Mouse (Mus musculus): ENCODE measurements around the gene Dcbld1. TPM values are rescaled to one million over a fixed set of nuclear protein-coding genes. Genes with fewer than 3 reads are reported as not detected.

The Dcbld1 gene
- 27.6 and 27.8 TPM in 2 replicates for polyA plus RNA-seq (2015; fragmentation: Nextera tagmentation; extraction: Ambion mirVana)

DNA sequence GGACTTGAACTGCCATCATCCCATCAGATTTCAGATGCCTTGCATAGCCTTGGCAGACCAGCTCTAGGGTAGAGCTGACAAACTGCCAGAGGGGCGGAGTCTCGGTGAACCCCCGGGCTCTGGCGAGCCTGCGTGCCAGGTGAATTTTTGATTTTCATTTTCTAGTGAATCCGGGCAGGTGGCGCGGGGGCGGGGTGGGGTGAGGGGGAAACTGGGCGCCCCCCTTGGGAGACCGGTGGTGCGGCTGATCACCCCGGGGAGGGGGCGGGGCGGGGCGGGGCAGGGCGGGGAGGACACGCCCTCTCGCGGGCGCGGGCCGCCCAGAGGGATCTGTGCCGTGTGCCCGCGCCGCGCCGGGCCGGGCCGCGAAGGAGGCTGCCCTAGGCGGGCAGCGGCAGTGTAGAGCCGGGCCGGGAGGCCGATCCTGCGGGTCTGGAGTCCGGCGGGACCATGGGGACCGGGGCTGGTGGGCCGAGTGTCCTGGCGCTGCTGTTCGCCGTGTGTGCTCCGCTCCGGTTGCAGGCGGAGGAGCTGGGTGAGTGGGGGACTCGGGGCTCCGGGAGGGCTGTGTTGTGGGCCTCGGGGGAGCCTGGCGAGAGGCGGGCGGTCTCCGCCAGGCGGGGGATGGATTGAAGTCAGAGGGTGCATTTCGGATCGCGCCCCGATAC is at the start of gene Dcbld1:
Gene Dcbld1, plus strand, starts transcription at position 319 of the 668 bp plus-strand sequence.
- ATAC-seq (ENCODE audit: low read depth), result peak; percentile 97
- H3K4me1 ChIP-seq (replicated peaks; ENCODE audit: control insufficient read depth, insufficient read depth, low read length), result peaks cover 20% of the 10 kb centered on the region
- WGBS, result 1% methylated on average over 36 of the region's 60 CpGs
- H3K9me3 ChIP-seq (ENCODE audit: control insufficient read depth, low read length), result no peaks in the 10 kb centered on the region
- peak within 1 kb of the TSS; percentile 92 for H3K4me3 ChIP-seq (ENCODE audit: low read length)
- H3K4me2 ChIP-seq (ENCODE audit: low read depth, low read length), result peak within 1 kb of the TSS; percentile 84
- H3K27ac ChIP-seq (ENCODE audit: low read length), result peak within 1 kb of the TSS; percentile 88
- no peaks in the 10 kb centered on the region for H3K36me3 ChIP-seq (ENCODE audit: control insufficient read depth, insufficient read depth, low read length)
- peak within 1 kb of the TSS; percentile 95 for H3K9ac ChIP-seq (ENCODE audit: low read length)
- H3K27me3 ChIP-seq (ENCODE audit: control insufficient read depth, insufficient read depth, low read depth, low read length), result no peaks in the 10 kb centered on the region

DNA sequence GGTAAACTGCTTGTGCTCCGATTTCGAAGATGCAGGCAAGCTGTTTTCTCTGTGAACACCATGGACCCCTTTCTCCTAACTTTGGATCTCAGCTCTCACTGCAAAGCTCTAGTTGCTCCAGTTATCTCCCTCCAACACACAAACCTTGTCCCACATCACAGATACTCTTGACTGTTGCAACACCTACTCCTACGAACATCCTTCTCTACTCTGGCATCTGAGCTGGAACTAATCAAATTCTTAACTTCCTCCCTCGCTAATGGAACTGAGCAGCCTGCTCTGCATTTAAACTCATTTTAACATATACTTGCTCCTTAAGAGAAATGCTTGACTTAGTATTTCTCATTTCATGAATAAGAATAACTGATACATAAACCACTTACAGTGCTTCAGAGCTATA is 47.5 kb upstream of the Dcbld1 start:
- Histone ChIP-seq H3K9ac (ENCODE audit: low read length) (no peak overlapping the region), H3K36me3 (ENCODE audit: control insufficient read depth, insufficient read depth, low read length) (no peaks in the 10 kb centered on the region), H3K27me3 (ENCODE audit: control insufficient read depth, insufficient read depth, low read depth, low read length) (no peaks in the 10 kb centered on the region), H3K4me2 (ENCODE audit: low read depth, low read length) (no peak overlapping the region), H3K4me3 (ENCODE audit: low read length) (no peak overlapping the region), H3K9me3 (ENCODE audit: control insufficient read depth, low read length) (no peaks in the 10 kb centered on the region), H3K27ac (ENCODE audit: low read length) (no peak overlapping the region), H3K4me1 (replicated peaks; ENCODE audit: control insufficient read depth, insufficient read depth, low read length) (no peaks in the 10 kb centered on the region)
- WGBS, result 62% methylated on average over 4 of the region's 4 CpGs
- no peak for ATAC-seq (ENCODE audit: low read depth)

DNA sequence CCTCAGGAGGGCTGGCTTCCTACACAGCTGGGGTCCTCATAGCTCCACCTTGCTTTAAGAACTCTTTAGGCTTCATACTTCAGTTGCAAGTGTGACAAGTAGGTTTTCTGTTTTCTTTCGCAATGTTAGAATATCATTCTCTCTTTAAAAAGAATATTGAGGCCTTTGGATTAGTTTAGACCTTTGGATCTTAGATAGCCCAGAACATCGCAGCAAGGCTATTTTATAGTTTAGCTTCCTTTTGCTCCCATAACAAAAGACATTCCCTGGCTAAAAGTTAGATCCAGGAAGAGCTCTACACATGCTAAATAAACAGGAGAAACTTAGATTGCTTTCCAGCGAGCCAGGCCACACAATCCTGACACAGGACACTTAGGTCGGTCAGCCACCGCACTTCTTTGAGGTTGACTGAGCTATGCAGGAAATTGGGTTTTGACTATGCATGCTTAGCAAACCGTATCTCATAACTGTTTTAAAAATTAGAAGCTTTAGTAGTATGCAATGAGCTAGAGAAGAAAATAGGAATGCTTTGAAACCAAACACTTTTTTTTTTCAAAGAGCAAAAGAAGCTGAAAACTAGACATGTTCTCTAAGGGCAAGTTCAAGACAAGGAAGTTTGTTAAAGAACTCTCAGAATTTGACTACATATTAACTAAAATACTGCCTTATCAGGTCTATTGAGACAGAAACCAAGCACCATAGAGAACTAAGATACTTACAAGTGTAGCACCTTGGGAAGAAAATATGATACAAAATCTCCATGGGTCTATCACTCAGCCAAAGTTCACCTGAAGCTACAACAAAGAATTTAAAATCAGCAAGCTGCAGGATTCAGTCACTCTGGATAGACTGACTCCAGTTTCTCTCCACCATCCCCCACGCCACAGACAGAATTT is 38.2 kb upstream of the Dcbld1 start, which contains the start of gene Ros1:
Gene Ros1, minus strand, starts transcription at position 288 of the 896 bp plus-strand sequence.
- 49% methylated on average over 7 of the region's 7 CpGs for WGBS
- ATAC-seq (ENCODE audit: low read depth), result no peak
- H3K36me3 ChIP-seq (ENCODE audit: control insufficient read depth, insufficient read depth, low read length), result no peaks in the 10 kb centered on the region
- no peak within 1 kb of the TSS for H3K4me2 ChIP-seq (ENCODE audit: low read depth, low read length)
- no peak within 1 kb of the TSS for H3K9ac ChIP-seq (ENCODE audit: low read length)
- H3K4me3 ChIP-seq (ENCODE audit: low read length), result no peak within 1 kb of the TSS
- H3K27ac ChIP-seq (ENCODE audit: low read length), result peak within 1 kb of the TSS; percentile 49
- H3K4me1 ChIP-seq (replicated peaks; ENCODE audit: control insufficient read depth, insufficient read depth, low read length), result no peaks in the 10 kb centered on the region
- no peaks in the 10 kb centered on the region for H3K27me3 ChIP-seq (ENCODE audit: control insufficient read depth, insufficient read depth, low read depth, low read length)
- H3K9me3 ChIP-seq (ENCODE audit: control insufficient read depth, low read length), result peaks cover 2% of the 10 kb centered on the region; the same call in 1 of the 2 replicates

DNA sequence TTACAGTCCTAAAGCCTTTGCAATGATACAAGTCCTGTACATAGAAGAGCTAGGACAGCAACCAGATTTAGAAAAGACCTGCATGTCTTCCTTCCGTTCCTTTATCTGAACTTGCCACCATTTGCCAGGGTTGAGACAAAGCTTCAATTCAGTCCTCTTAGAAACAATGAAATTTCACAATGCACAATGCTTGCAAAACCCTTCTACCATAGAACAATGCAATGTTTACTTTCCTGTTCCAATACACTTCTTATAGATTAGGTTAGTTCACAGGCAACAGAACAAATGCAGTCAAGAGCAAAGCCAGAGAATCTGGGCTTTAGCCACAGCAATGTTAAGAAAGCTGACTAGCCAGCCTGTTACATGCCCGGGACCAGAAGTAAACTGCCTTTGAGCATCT is 29.4 kb upstream of the Dcbld1 start:
- no peak overlapping the region for H3K27ac ChIP-seq (ENCODE audit: low read length)
- H3K36me3 ChIP-seq (ENCODE audit: control insufficient read depth, insufficient read depth, low read length), result no peaks in the 10 kb centered on the region
- no peak overlapping the region for H3K4me2 ChIP-seq (ENCODE audit: low read depth, low read length)
- 56% methylated on average over 2 of the region's 2 CpGs for WGBS
- ATAC-seq (ENCODE audit: low read depth), result no peak
- no peaks in the 10 kb centered on the region for H3K9me3 ChIP-seq (ENCODE audit: control insufficient read depth, low read length)
- no peak overlapping the region for H3K4me3 ChIP-seq (ENCODE audit: low read length)
- H3K9ac ChIP-seq (ENCODE audit: low read length), result no peak overlapping the region
- no peaks in the 10 kb centered on the region for H3K27me3 ChIP-seq (ENCODE audit: control insufficient read depth, insufficient read depth, low read depth, low read length)
- no peaks in the 10 kb centered on the region for H3K4me1 ChIP-seq (replicated peaks; ENCODE audit: control insufficient read depth, insufficient read depth, low read length)

DNA sequence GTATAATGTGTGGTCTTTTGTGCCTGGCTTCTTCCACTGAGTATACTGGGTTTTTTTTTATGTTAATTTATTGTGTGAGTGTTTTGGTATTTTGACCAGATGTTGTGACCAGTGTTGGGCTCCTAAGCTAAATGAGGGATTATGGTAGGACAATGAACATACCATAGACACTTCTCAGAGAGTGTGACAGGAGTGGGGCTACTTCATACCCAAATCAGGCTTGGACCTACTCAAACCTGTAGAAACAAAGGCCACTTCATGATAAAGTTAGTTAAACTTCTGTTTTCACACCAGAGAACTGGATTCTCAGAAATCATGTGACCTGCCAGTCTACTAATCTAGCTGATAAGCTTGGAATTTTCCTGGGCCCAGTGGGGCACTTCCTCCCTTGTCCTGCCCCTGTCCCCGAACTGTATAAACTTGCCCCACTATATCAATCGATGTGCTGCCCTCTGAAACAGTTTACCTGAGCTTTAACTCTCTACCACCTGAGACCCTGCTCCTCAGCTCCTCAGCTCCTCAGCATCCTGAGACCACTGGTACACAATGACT is 18.1 kb upstream of the Dcbld1 start:
- Histone ChIP-seq H3K9me3 (ENCODE audit: control insufficient read depth, low read length) (no peaks in the 10 kb centered on the region), H3K4me2 (ENCODE audit: low read depth, low read length) (no peak overlapping the region), H3K27ac (ENCODE audit: low read length) (peak overlapping the region; percentile 61), H3K4me3 (ENCODE audit: low read length) (no peak overlapping the region), H3K27me3 (ENCODE audit: control insufficient read depth, insufficient read depth, low read depth, low read length) (no peaks in the 10 kb centered on the region), H3K9ac (ENCODE audit: low read length) (0 out of 2 replicates have a peak overlapping the region, but pooled peaks have one; percentile 15), H3K36me3 (ENCODE audit: control insufficient read depth, insufficient read depth, low read length) (no peaks in the 10 kb centered on the region), H3K4me1 (replicated peaks; ENCODE audit: control insufficient read depth, insufficient read depth, low read length) (peaks cover 6% of the 10 kb centered on the region; the same call in 1 of the 2 replicates)
- peak; percentile 32; the same call in 1 of the 2 replicates for ATAC-seq (ENCODE audit: low read depth)
- WGBS, result 26% methylated on average over 2 of the region's 2 CpGs

DNA sequence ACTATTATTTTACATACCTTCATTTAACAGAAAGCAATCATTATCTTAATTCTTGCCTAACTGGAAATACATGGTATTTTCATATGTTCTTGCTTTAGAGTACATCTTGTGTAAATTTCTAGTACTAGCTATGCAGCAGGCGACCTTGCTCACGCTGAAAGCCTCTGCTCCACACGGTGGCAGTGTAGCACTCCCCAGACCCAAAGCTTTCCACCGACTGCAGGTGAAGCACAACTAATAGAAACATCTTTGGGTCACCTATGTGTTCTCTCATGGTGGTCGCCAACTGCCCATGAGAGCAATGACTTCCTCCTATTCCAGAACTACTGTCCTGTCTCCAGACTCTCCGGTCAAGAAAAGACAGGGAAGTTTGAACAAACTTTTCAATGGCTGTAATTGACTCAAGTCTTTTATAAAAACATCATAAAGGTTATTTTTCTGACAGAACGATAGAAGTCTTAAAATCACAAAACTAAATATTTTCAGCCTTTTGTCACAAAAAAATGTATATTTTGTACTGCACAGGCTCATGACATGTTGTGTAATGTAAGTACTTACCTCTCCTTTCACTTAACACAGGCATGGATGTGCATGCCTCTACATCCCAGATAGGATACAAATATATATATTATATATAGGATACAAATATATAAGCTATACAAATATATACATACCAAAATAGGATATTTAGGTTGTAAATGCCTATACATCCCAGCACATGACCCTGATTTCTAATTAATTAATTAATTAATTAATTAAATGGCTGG is 16.4 kb upstream of the Dcbld1 start:
- no peaks in the 10 kb centered on the region for H3K9me3 ChIP-seq (ENCODE audit: control insufficient read depth, low read length)
- no peak overlapping the region for H3K4me2 ChIP-seq (ENCODE audit: low read depth, low read length)
- no peaks in the 10 kb centered on the region for H3K27me3 ChIP-seq (ENCODE audit: control insufficient read depth, insufficient read depth, low read depth, low read length)
- H3K9ac ChIP-seq (ENCODE audit: low read length), result no peak overlapping the region
- no peaks in the 10 kb centered on the region for H3K36me3 ChIP-seq (ENCODE audit: control insufficient read depth, insufficient read depth, low read length)
- ATAC-seq (ENCODE audit: low read depth), result peak; percentile 27; the same call in 1 of the 2 replicates
- no peak overlapping the region; the same call in 1 of the 2 replicates for H3K27ac ChIP-seq (ENCODE audit: low read length)
- peaks cover 10% of the 10 kb centered on the region; the same call in 1 of the 2 replicates for H3K4me1 ChIP-seq (replicated peaks; ENCODE audit: control insufficient read depth, insufficient read depth, low read length)
- H3K4me3 ChIP-seq (ENCODE audit: low read length), result no peak overlapping the region
- WGBS, result 21% methylated on average over 7 of the region's 7 CpGs

DNA sequence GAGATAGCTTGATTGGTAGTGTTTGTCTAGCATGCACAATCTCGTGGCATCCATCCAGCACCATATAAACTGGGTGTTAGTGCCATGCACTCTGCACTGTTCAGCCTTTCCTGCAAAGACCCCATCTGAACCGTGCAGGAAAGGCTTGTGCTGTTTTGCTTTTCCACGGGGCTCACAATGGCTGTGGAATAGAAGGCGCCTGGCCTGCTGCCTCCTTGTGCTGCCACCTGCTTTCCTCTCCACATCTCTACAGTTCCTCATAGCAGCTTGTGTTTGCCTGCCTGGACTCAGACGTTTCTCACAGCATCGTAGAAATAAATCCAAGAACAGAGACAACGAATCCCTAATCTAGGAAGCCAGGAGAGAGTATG is 15.9 kb upstream of the Dcbld1 start:
- H3K9me3 ChIP-seq (ENCODE audit: control insufficient read depth, low read length), result no peaks in the 10 kb centered on the region
- WGBS, result 38% methylated on average over 7 of the region's 7 CpGs
- no peak overlapping the region for H3K4me2 ChIP-seq (ENCODE audit: low read depth, low read length)
- no peak overlapping the region for H3K4me3 ChIP-seq (ENCODE audit: low read length)
- H3K27ac ChIP-seq (ENCODE audit: low read length), result peak overlapping the region; percentile 69
- no peak overlapping the region; the same call in 1 of the 2 replicates for H3K9ac ChIP-seq (ENCODE audit: low read length)
- H3K4me1 ChIP-seq (replicated peaks; ENCODE audit: control insufficient read depth, insufficient read depth, low read length), result peaks cover 10% of the 10 kb centered on the region; the same call in 1 of the 2 replicates
- no peak for ATAC-seq (ENCODE audit: low read depth)
- H3K36me3 ChIP-seq (ENCODE audit: control insufficient read depth, insufficient read depth, low read length), result no peaks in the 10 kb centered on the region
- no peaks in the 10 kb centered on the region for H3K27me3 ChIP-seq (ENCODE audit: control insufficient read depth, insufficient read depth, low read depth, low read length)

DNA sequence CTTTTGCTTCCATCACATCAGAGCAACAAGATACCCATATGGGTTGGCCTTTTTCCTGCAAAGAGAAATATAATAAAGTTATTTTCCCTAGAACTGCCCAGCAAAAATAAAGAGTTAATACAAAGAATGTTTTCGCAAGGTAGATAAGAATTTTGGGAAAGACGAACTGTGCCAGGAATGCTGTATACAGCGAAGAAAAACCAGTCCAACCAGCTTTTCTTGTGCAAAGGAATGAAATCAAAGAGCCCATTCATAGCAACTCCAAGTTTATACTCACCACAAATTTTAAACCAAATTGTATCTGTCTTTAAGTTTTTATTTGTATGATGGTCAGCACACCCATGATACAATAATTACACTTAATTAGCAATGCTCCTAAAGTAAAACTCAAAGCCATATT is 13.8 kb upstream of the Dcbld1 start:
- Histone ChIP-seq H3K9me3 (ENCODE audit: control insufficient read depth, low read length) (no peaks in the 10 kb centered on the region), H3K4me3 (ENCODE audit: low read length) (no peak overlapping the region), H3K36me3 (ENCODE audit: control insufficient read depth, insufficient read depth, low read length) (no peaks in the 10 kb centered on the region), H3K9ac (ENCODE audit: low read length) (no peak overlapping the region), H3K27me3 (ENCODE audit: control insufficient read depth, insufficient read depth, low read depth, low read length) (no peaks in the 10 kb centered on the region), H3K4me2 (ENCODE audit: low read depth, low read length) (peak overlapping the region; percentile 29; the same call in 1 of the 2 replicates), H3K4me1 (replicated peaks; ENCODE audit: control insufficient read depth, insufficient read depth, low read length) (peaks cover 10% of the 10 kb centered on the region; the same call in 1 of the 2 replicates), H3K27ac (ENCODE audit: low read length) (peak overlapping the region; percentile 83)
- 34% methylated on average over 3 of the region's 3 CpGs for WGBS
- peak; percentile 62 for ATAC-seq (ENCODE audit: low read depth)
